Mouse (Mus musculus) liver, adult 2 months (tissue): ENCODE data around the gene Polr2h.

Source experiments
- CTCF ChIP-seq: fragments of 200-500 bp; IDR thresholded peaks from 2 replicates; pipeline ENCODE4 v1.5.1; 2011; ENCODE audit warnings: low read depth, low read length, control low read depth
- POLR2A ChIP-seq: fragments of 200-500 bp; IDR thresholded peaks from 2 replicates; pipeline ENCODE4 v1.6.1; 2011; ENCODE audit warnings: low read length, control low read depth; ENCODE audit not compliant: insufficient read depth; ENCODE audit errors: extremely low read depth

- TF ChIP-seq CTCF, result no peak
- TF ChIP-seq POLR2A, result no peak
These were observed 39.9 kb downstream of the Polr2h start for GRCm38 (mm10) chr16:20757385-20757784.
